Mouse (Mus musculus): ENCODE data around the gene Sry. TPM values are rescaled to one million over a fixed set of nuclear protein-coding genes. Genes with fewer than 3 reads are reported as not detected.

The Sry gene
- total RNA-seq (2021): not detected
- long read RNA-seq, experiment 1: 0 reads
- long read RNA-seq, experiment 2: 0 reads

GRCm38 (mm10) chrY:2663558-2663957 is at the start of gene Sry:
Sry (minus strand) TSS chrY:2663658.
- intact Hi-C loops (cut with DNase I; ENCODE audit: low total_unique reads): no loop called here
- no peak for DNase-seq

Other genes starting within 250 kb of the Sry start
- not detected for gene H2al2c, start 64.6 kb downstream of the Sry start, total RNA-seq (2021)
- gene H2al2b, start 57.0 kb upstream of the Sry start, total RNA-seq (2021): not detected
- not detected for gene Gm4064, start 132.5 kb upstream of the Sry start, total RNA-seq (2021)
- not detected for gene Rbmy, start 167.0 kb upstream of the Sry start, total RNA-seq (2021)
- gene Gm10256, start 167.0 kb upstream of the Sry start, total RNA-seq (2021): not detected
- gene Gm10352, start 237.3 kb upstream of the Sry start, total RNA-seq (2021): not detected